Mouse (Mus musculus) intestine, postnatal 0 days (tissue): ENCODE data around the gene Zmiz2. TPM values are rescaled to one million over a fixed set of nuclear protein-coding genes. Genes with fewer than 3 reads are reported as not detected.
A peak's percentile ranks its signal among the peaks of the same experiment; 100 is the strongest.

Experiments
- ATAC-seq: fragments of 200-750 bp; cut with Nextera tagmentation; 2 replicates; pipeline ENCODE4 v1.8.0; 2017; ENCODE audit warnings: mild to moderate bottlenecking, moderate TSS enrichment, moderate library complexity
- H3K27ac ChIP-seq: fragments of 300-500 bp; sonication (generic); 2 replicates; pipeline ENCODE4 v1.5.1; 2014; ENCODE audit warnings: mild to moderate bottlenecking, low read depth, low read length, moderate library complexity
- H3K27me3 ChIP-seq: fragments of 300-500 bp; sonication (generic); replicated peaks from 2 replicates; pipeline ENCODE4 v1.6.1; 2014; ENCODE audit warnings: low read length, mixed read lengths; ENCODE audit not compliant: control insufficient read depth, insufficient read depth
- H3K36me3 ChIP-seq: fragments of 300-500 bp; sonication (generic); 2 replicates; pipeline ENCODE4 v1.6.1; 2014; ENCODE audit warnings: mild to moderate bottlenecking, moderate library complexity; ENCODE audit not compliant: control insufficient read depth, insufficient read depth
- H3K4me1 ChIP-seq: fragments of 300-500 bp; sonication (generic); replicated peaks from 2 replicates; pipeline ENCODE4 v1.6.1; 2014; ENCODE audit warnings: antibody characterized with exemption, low read length, mixed read lengths; ENCODE audit not compliant: control insufficient read depth, insufficient read depth
- H3K4me2 ChIP-seq: fragments of 300-500 bp; sonication (generic); replicated peaks from 2 replicates; pipeline ENCODE4 v1.6.1; 2014; ENCODE audit warnings: low read depth, mild to moderate bottlenecking, moderate library complexity
- H3K4me3 ChIP-seq: fragments of 300-500 bp; sonication (generic); 2 replicates; pipeline ENCODE4 v1.5.1; 2014; ENCODE audit warnings: low read depth, low read length
- H3K9ac ChIP-seq: fragments of 300-500 bp; sonication (generic); 2 replicates; pipeline ENCODE4 v1.6.1; 2014; ENCODE audit warnings: mild to moderate bottlenecking, low read depth, low read length
- H3K9me3 ChIP-seq: fragments of 300-500 bp; sonication (generic); 2 replicates; pipeline ENCODE4 v1.6.1; 2016; ENCODE audit warnings: mixed run types; ENCODE audit not compliant: control insufficient read depth
- CTCF ChIP-seq: sonication (generic); IDR thresholded peaks from 2 replicates; pipeline ENCODE4 v1.5.1; 2016; ENCODE audit warnings: low read depth, mild to moderate bottlenecking, control low read depth, antibody characterized with exemption, moderate library complexity
- WGBS: fragments of 180-500 bp; shearing (Covaris S2); extraction: QIAGEN DNeasy Blood & Tissue Kit; methylation state at CpG from one replicate; pipeline ENCODE4 v1.1.7; 2014; 5-methylcytosine and 5-hydroxymethylcytosine counted together
- polyA plus RNA-seq: library from polyadenylated mRNA; unstranded; fragments of >200 nt; fragmentation: Nextera tagmentation; extraction: Ambion mirVana; gene quantifications from 2 replicates; pipeline ENCODE4 v1.2.1, GENCODE M21; 2015

The Zmiz2 gene
- polyA plus RNA-seq, 1 experiment from 2014 or later = 8.0 TPM

GRCm38 (mm10) chr11:6411684-6412083, 22.8 kb downstream of the Zmiz2 start:
- Histone ChIP-seq H3K9me3 (no peaks in the 10 kb centered on the region), H3K36me3 (no peaks in the 10 kb centered on the region), H3K4me1 (no peaks in the 10 kb centered on the region), H3K9ac (no peak overlapping the region), H3K4me3 (no peak overlapping the region), H3K27me3 (no peaks in the 10 kb centered on the region), H3K4me2 (no peak overlapping the region), H3K27ac (no peak overlapping the region)
- peak; percentile 90 for TF ChIP-seq CTCF
- 9% methylated on average over 5 of the region's 5 CpGs for WGBS
- no peak for ATAC-seq

- H3K4me1 ChIP-seq = no peaks in the 10 kb centered on the region
- peaks cover 3% of the 10 kb centered on the region for H3K36me3 ChIP-seq
- no peak for TF ChIP-seq CTCF
- H3K9me3 ChIP-seq = no peaks in the 10 kb centered on the region
- H3K27me3 ChIP-seq = no peaks in the 10 kb centered on the region
- no peak overlapping the region for H3K4me2 ChIP-seq
- no peak overlapping the region for H3K9ac ChIP-seq
- 94% methylated on average over 7 of the region's 12 CpGs for WGBS
- ATAC-seq = no peak
- H3K27ac ChIP-seq = no peak overlapping the region
- H3K4me3 ChIP-seq = no peak overlapping the region
These were observed 24.4 kb downstream of the Zmiz2 start for GRCm38 (mm10) chr11:6413264-6413663.

GRCm38 (mm10) chr11:6414751-6415550, 26.1 kb downstream of the Zmiz2 start, which contains the start of gene Ppia:
Gene Ppia (plus strand): TSS chr11:6415443.
- Histone ChIP-seq H3K4me1 (no peaks in the 10 kb centered on the region), H3K27ac (peak within 1 kb of the TSS; percentile 98), H3K36me3 (peaks cover 15% of the 10 kb centered on the region), H3K9me3 (no peaks in the 10 kb centered on the region), H3K27me3 (no peaks in the 10 kb centered on the region), H3K4me2 (peak within 1 kb of the TSS; percentile 66), H3K9ac (peak within 1 kb of the TSS; percentile 85), H3K4me3 (peak within 1 kb of the TSS; percentile 66)
- 8% methylated on average over 21 of the region's 21 CpGs for WGBS
- TF ChIP-seq CTCF = no peak
- ATAC-seq = peak; percentile 38

GRCm38 (mm10) chr11:6415551-6416404, 26.9 kb downstream of the Zmiz2 start:
- Histone ChIP-seq H3K36me3 (peaks cover 24% of the 10 kb centered on the region), H3K9ac (peak overlapping the region; percentile 85), H3K4me2 (peak overlapping the region; percentile 66), H3K27me3 (no peaks in the 10 kb centered on the region), H3K4me3 (peak overlapping the region; percentile 66), H3K4me1 (no peaks in the 10 kb centered on the region), H3K27ac (peak overlapping the region; percentile 98), H3K9me3 (no peaks in the 10 kb centered on the region)
- WGBS = under 1% methylated on average over 90 of the region's 102 CpGs
- no peak for TF ChIP-seq CTCF
- ATAC-seq = peak; percentile 93

- Histone ChIP-seq H3K4me3 (peak overlapping the region; percentile 66), H3K36me3 (peaks cover 27% of the 10 kb centered on the region), H3K4me2 (peak overlapping the region; percentile 66), H3K27me3 (no peaks in the 10 kb centered on the region), H3K9ac (peak overlapping the region; percentile 85), H3K4me1 (no peaks in the 10 kb centered on the region), H3K27ac (peak overlapping the region; percentile 98), H3K9me3 (no peaks in the 10 kb centered on the region)
- no peak for TF ChIP-seq CTCF
- peak; percentile 53 for ATAC-seq
- WGBS = 1% methylated on average over 30 of the region's 30 CpGs
These were observed 27.6 kb downstream of the Zmiz2 start for GRCm38 (mm10) chr11:6416405-6417034.

GRCm38 (mm10) chr11:6417069-6417468, 28.2 kb downstream of the Zmiz2 start:
- no peaks in the 10 kb centered on the region for H3K4me1 ChIP-seq
- H3K4me3 ChIP-seq = peak overlapping the region; percentile 66
- no peak for TF ChIP-seq CTCF
- H3K36me3 ChIP-seq = peaks cover 33% of the 10 kb centered on the region
- no peak overlapping the region for H3K27ac ChIP-seq
- H3K27me3 ChIP-seq = no peaks in the 10 kb centered on the region
- no peaks in the 10 kb centered on the region for H3K9me3 ChIP-seq
- H3K4me2 ChIP-seq = peak overlapping the region; percentile 66
- no peak overlapping the region for H3K9ac ChIP-seq
- ATAC-seq = no peak
- 19% methylated on average over 2 of the region's 2 CpGs for WGBS
